Mouse (Mus musculus): ENCODE results near the gene Speg. TPM values are rescaled to one million over a fixed set of nuclear protein-coding genes. Genes with fewer than 3 reads are reported as not detected.

The Speg gene
- polyA plus RNA-seq, 1 experiment = 12.1 TPM

DNA sequence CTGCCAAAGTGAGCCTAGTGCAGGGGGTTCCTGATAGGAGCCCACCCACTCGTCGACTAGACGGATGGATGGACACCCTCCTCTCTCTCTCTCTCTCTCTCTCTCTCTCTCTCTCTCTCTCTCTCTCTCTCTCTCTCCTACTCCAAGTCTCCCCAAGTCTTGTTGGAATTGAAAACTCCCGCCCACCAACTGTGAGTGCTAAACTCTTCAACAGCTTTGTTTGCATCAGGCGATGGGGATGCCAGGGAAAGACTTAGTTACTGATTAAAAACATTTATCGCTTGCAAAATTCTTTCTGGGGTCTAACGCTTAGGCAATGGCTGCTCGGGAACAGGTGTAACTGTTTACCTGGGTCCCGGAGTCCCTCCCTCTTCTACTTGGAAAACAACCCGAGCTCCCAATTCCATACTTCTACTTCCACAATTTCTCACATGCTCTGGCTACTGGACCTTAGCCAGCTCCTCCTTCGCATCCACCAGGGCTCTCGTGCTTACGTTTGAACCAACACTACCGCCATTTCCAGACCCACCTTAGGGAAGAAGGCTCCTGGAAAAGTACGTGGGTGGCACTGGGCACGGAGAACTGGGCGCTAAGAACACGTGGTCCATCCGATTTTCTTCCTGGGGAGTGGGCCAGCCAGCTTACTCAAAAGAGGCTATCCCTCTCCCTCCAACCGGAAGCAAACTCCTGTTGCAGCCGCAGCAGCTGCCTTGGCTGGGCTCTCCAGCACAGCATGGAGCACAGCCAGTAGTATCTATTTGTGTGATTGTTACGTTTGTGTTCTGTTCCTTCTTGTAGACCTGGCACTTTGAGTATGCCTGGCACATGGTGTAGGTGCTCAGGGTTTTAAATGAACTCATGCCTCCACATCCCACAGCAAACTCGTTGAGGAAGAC, 83.9 kb downstream of the Speg start:
- 30% methylated on average over 23 of the region's 23 CpGs for WGBS
- H3K27ac ChIP-seq (ENCODE audit: control insufficient read depth, insufficient read depth, low read length) = no peak overlapping the region
- H3K4me1 ChIP-seq (replicated peaks; ENCODE audit: control insufficient read depth, insufficient read depth, low read length) = no peaks in the 10 kb centered on the region
- TF ChIP-seq CTCF (IDR thresholded peaks at IDR 0.05; ENCODE audit: borderline replicate concordance, control insufficient read depth, extremely low read depth, insufficient read depth, low read length, poor library complexity) = no peak
- TF ChIP-seq POLR2A (IDR thresholded peaks at IDR 0.05; ENCODE audit: control insufficient read depth, extremely low read depth, insufficient read depth, low read length, poor library complexity) = no peak
- H3K36me3 ChIP-seq (ENCODE audit: control insufficient read depth, insufficient read depth, low read length) = no peaks in the 10 kb centered on the region
- DNase-seq = no peak
- peaks cover 7% of the 10 kb centered on the region; the same call in 1 of the 2 replicates for H3K27me3 ChIP-seq (ENCODE audit: control insufficient read depth, insufficient read depth, low read length)
- H3K4me3 ChIP-seq (ENCODE audit: control insufficient read depth, insufficient read depth, low read length) = no peak overlapping the region

DNA sequence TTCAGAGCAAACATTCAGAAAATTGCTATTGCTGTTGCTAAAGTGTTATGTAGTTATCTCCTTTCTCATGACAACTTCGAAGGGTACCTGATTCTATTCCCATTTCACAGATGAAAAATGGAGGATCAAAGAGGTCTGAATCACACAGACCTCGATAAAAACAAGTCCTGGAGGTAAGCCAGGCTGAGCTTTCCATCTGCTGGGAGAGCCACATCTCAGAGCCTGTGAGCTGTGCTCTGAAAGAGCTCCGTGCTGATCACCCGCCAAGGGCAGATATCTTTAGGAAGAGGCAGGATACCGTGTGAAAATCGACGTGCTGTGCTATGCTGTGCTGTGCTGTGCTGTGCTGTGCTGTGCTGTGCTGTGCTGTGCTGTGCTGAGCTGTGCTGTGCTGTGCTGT, 85.2 kb downstream of the Speg start:
- no peaks in the 10 kb centered on the region for H3K4me1 ChIP-seq (replicated peaks; ENCODE audit: control insufficient read depth, insufficient read depth, low read length)
- no peak overlapping the region for H3K4me3 ChIP-seq (ENCODE audit: control insufficient read depth, insufficient read depth, low read length)
- H3K27ac ChIP-seq (ENCODE audit: control insufficient read depth, insufficient read depth, low read length) = no peak overlapping the region
- no peaks in the 10 kb centered on the region for H3K36me3 ChIP-seq (ENCODE audit: control insufficient read depth, insufficient read depth, low read length)
- no peak for TF ChIP-seq CTCF (IDR thresholded peaks at IDR 0.05; ENCODE audit: borderline replicate concordance, control insufficient read depth, extremely low read depth, insufficient read depth, low read length, poor library complexity)
- TF ChIP-seq POLR2A (IDR thresholded peaks at IDR 0.05; ENCODE audit: control insufficient read depth, extremely low read depth, insufficient read depth, low read length, poor library complexity) = no peak
- H3K27me3 ChIP-seq (ENCODE audit: control insufficient read depth, insufficient read depth, low read length) = peaks cover 7% of the 10 kb centered on the region; the same call in 1 of the 2 replicates
- WGBS = 81% methylated on average over 7 of the region's 7 CpGs
- no peak for DNase-seq

DNA sequence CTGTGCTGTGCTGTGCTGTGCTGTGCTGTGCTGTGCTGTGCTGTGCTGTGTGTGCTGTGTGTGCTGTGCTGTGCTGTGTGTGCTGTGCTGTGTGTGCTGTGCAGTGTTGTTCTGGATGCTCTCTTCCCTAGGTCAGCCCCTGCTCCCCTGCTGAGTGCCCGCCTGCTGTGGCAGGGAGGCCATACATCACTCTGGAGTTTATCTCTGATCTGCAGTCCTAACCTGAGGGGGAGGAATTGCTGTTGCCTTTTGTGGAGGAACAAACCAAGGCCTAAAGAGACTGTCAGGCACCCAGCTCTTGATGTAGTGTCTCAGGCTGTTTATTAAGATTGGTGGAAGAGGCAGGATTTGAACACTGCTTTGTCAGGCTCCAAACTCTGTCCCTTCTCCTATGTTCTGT, 87.5 kb downstream of the Speg start:
- Histone ChIP-seq H3K4me1 (replicated peaks; ENCODE audit: control insufficient read depth, insufficient read depth, low read length) (no peaks in the 10 kb centered on the region), H3K36me3 (ENCODE audit: control insufficient read depth, insufficient read depth, low read length) (no peaks in the 10 kb centered on the region), H3K27ac (ENCODE audit: control insufficient read depth, insufficient read depth, low read length) (no peak overlapping the region), H3K27me3 (ENCODE audit: control insufficient read depth, insufficient read depth, low read length) (peaks cover 5% of the 10 kb centered on the region; the same call in 1 of the 2 replicates), H3K4me3 (ENCODE audit: control insufficient read depth, insufficient read depth, low read length) (no peak overlapping the region)
- TF ChIP-seq POLR2A (IDR thresholded peaks at IDR 0.05; ENCODE audit: control insufficient read depth, extremely low read depth, insufficient read depth, low read length, poor library complexity) (no peak), CTCF (IDR thresholded peaks at IDR 0.05; ENCODE audit: borderline replicate concordance, control insufficient read depth, extremely low read depth, insufficient read depth, low read length, poor library complexity) (no peak)
- 57% methylated on average over 1 of the region's 1 CpGs for WGBS
- DNase-seq = no peak

DNA sequence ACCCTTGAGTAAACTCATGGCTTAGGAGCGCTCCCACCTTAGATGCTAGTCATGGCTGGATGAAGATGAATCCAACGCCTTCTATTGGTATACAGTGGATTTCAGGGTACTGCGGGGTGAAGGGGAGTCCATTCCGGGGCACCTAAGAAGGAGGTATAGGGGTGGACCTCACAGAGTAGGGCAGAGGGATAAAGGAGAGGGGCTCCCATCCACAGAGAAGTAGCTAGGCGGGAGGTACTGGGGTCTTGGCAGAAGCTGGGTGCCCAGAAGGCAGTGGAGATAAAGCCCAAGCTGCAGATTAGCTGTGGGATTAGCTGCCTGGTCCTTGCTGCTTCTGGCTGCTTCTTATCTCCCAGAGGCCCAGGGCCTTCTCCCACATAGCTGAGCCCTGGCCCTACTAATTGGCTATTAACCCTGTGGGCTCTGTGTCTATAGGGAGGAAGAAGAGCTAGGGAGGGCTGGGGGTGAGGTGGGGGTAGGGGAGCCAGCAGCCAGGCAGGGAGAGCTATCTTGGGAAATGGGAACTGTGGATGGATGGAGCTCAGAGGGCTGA, 88.6 kb downstream of the Speg start:
- no peaks in the 10 kb centered on the region for H3K4me1 ChIP-seq (replicated peaks; ENCODE audit: control insufficient read depth, insufficient read depth, low read length)
- H3K36me3 ChIP-seq (ENCODE audit: control insufficient read depth, insufficient read depth, low read length) = no peaks in the 10 kb centered on the region
- DNase-seq = no peak
- H3K27ac ChIP-seq (ENCODE audit: control insufficient read depth, insufficient read depth, low read length) = no peak overlapping the region
- no peaks in the 10 kb centered on the region; the same call in 1 of the 2 replicates for H3K27me3 ChIP-seq (ENCODE audit: control insufficient read depth, insufficient read depth, low read length)
- no peak overlapping the region for H3K4me3 ChIP-seq (ENCODE audit: control insufficient read depth, insufficient read depth, low read length)
- 93% methylated on average over 5 of the region's 5 CpGs for WGBS
- no peak for TF ChIP-seq POLR2A (IDR thresholded peaks at IDR 0.05; ENCODE audit: control insufficient read depth, extremely low read depth, insufficient read depth, low read length, poor library complexity)
- TF ChIP-seq CTCF (IDR thresholded peaks at IDR 0.05; ENCODE audit: borderline replicate concordance, control insufficient read depth, extremely low read depth, insufficient read depth, low read length, poor library complexity) = no peak

DNA sequence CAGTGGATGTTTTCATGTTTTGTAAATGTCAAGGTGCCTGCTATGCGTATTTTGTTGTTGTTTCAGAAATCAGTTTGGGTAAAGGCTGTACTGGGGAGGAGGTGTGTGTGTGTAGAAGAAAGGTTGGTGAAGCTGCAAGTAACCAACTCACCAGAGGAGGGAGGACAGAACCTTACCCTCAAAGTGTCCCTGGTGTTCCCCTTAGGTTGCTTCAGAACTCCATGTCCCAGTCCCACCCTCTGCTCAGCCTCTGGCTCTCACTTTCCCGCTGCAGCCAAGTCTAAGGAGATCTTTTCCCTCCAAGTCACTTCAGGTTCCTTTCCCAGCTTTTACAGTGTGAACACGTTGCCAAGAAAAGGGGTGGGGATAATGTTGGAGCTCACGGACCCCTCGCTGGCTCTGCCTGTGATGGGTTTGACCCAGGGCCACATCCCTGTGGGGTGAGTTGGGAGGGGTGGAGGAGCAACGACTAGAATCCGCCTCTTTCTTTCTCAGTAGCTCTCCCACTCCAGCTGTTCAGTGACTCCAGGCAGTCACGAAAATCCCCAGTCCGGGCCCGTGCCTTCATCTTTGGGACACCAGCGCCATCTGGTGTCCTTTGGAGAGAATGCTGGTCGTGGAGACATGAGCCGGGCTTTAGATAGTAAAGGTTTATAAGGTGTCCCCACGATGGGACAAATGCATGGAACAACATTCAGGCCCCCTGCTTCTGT, 92.3 kb downstream of the Speg start:
- peak; percentile 57 for DNase-seq

DNA sequence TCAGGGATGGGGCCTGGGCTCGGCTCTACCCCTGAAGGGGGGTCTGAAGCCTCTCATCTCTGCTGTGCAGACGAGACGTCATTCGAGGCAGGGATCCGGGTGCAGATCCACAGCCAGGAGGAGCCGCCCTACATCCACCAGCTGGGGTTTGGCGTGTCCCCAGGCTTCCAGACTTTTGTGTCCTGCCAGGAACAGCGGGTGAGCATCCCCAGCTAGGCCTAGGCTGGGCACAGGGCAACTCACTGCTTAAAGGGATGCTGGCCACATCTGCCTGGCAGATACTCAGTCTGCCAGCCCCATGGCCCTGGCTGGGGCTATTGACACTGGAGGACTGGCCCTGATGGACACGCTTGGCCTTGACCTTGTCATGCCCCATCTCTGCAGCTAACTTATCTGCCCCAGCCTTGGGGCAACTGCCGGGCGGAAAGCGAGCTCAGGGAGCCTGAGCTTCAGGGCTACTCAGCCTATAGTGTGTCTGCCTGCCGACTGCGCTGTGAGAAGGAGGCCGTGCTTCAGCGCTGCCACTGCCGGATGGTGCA, 94.3 kb downstream of the Speg start:
- Histone ChIP-seq H3K27ac (ENCODE audit: control insufficient read depth, insufficient read depth, low read length) (no peak overlapping the region), H3K27me3 (ENCODE audit: control insufficient read depth, insufficient read depth, low read length) (no peaks in the 10 kb centered on the region), H3K36me3 (ENCODE audit: control insufficient read depth, insufficient read depth, low read length) (no peaks in the 10 kb centered on the region), H3K4me1 (replicated peaks; ENCODE audit: control insufficient read depth, insufficient read depth, low read length) (no peaks in the 10 kb centered on the region), H3K4me3 (ENCODE audit: control insufficient read depth, insufficient read depth, low read length) (no peak overlapping the region)
- TF ChIP-seq CTCF (IDR thresholded peaks at IDR 0.05; ENCODE audit: borderline replicate concordance, control insufficient read depth, extremely low read depth, insufficient read depth, low read length, poor library complexity) = no peak
- TF ChIP-seq POLR2A (IDR thresholded peaks at IDR 0.05; ENCODE audit: control insufficient read depth, extremely low read depth, insufficient read depth, low read length, poor library complexity) = no peak
- 83% methylated on average over 17 of the region's 17 CpGs for WGBS
- DNase-seq = no peak

More for the DNA sequence above, 92.3 kb downstream of the Speg start:
- H3K4me3 ChIP-seq (ENCODE audit: control insufficient read depth, insufficient read depth, low read length) = no peak overlapping the region
- H3K36me3 ChIP-seq (ENCODE audit: control insufficient read depth, insufficient read depth, low read length) = no peaks in the 10 kb centered on the region
- TF ChIP-seq POLR2A (IDR thresholded peaks at IDR 0.05; ENCODE audit: control insufficient read depth, extremely low read depth, insufficient read depth, low read length, poor library complexity) (no peak), CTCF (IDR thresholded peaks at IDR 0.05; ENCODE audit: borderline replicate concordance, control insufficient read depth, extremely low read depth, insufficient read depth, low read length, poor library complexity) (peak; percentile 87)
- WGBS = 13% methylated on average over 14 of the region's 14 CpGs
- no peaks in the 10 kb centered on the region for H3K27me3 ChIP-seq (ENCODE audit: control insufficient read depth, insufficient read depth, low read length)
- no peaks in the 10 kb centered on the region for H3K4me1 ChIP-seq (replicated peaks; ENCODE audit: control insufficient read depth, insufficient read depth, low read length)
- no peak overlapping the region for H3K27ac ChIP-seq (ENCODE audit: control insufficient read depth, insufficient read depth, low read length)
